In genomic region chrX:93006681-93007080, GRCm38 (mm10) we compare ENCODE assay signal across 22 mouse cellular contexts.
DNase-seq lines count a peak whose midpoint lies in the region; ATAC-seq and TF ChIP-seq lines count a peak whose summit lies in the region.
"Had no signal": no experiment of that assay in that cellular context is flagged by ENCODE, and none has a peak within 500 bp of the region (broad histone marks: within the 10 kb centered on the region; RNA-seq: fewer than 3 reads in every experiment).

No protein-coding gene starts in this region.

- ATAC-seq in frontal cortex, adult (ENCODE audit: low TSS enrichment) = peak; percentile 59
- ATAC-seq in intestine, embryonic 16.5 days = no peak
- ATAC-seq: activated CD4-positive, CD25-positive, alpha-beta regulatory T cell, adult 4 months; forebrain, embryonic 13.5 days; forebrain, postnatal 0 days; Patski had no signal

- WGBS in intestine, embryonic 16.5 days = 75% methylated on average over 2 of the region's 2 CpGs

- no peaks in the 10 kb centered on the region for H3K27me3 ChIP-seq in intestine, embryonic 16.5 days (replicated peaks; ENCODE audit: control insufficient read depth, insufficient read depth, low read length)
- H3K27me3 ChIP-seq: forebrain, embryonic 13.5 days; heart, embryonic 13.5 days; hindbrain, embryonic 15.5 days had no signal

- no peak for DNase-seq in frontal cortex, postnatal 25 days (ENCODE audit: low spot score in 2 of 2)
- DNase-seq in layer of hippocampus, adult 2 months (ENCODE audit: low spot score in 2 of 2) = peak; percentile 21 to 47
- DNase-seq in layer of hippocampus, adult 9-10 months (ENCODE audit: low spot score) = no peak
- DNase-seq in right cerebral cortex, adult 2 months (ENCODE audit: low spot score in 2 of 2) = peak; percentile 12 to 35
- DNase-seq in right cerebral cortex, postnatal 25 days = no peak
- peak; percentile 58 for DNase-seq in telencephalon, adult 2 months (ENCODE audit: low read depth, low spot score)
- DNase-seq: adrenal gland, postnatal 14 days; cerebellum, adult 18-20 months; cerebellum, adult 9-11 months; cerebellum, postnatal 36 days; forebrain, postnatal 0 days; gastrocnemius, adult 2 months; gastrocnemius, postnatal 25 days; heart, postnatal 36 days had no signal

- H3K27ac ChIP-seq in layer of hippocampus, adult 2 months = no peak overlapping the region
- H3K27ac ChIP-seq in intestine, embryonic 16.5 days (ENCODE audit: low read length) = no peak overlapping the region
- H3K27ac ChIP-seq: embryonic facial prominence, embryonic 10.5 days; forebrain, embryonic 13.5 days; gastrocnemius, adult 2 months; heart, embryonic 13.5 days; hindbrain, embryonic 15.5 days had no signal

- no peaks in the 10 kb centered on the region for H3K9me3 ChIP-seq in intestine, embryonic 16.5 days (ENCODE audit: control insufficient read depth, low read length)
- H3K9me3 ChIP-seq: embryonic facial prominence, embryonic 10.5 days; forebrain, embryonic 13.5 days; heart, embryonic 13.5 days; hindbrain, embryonic 15.5 days had no signal

- H3K4me3 ChIP-seq in layer of hippocampus, adult 2 months = no peak overlapping the region
- H3K4me3 ChIP-seq in intestine, embryonic 16.5 days (ENCODE audit: low read length) = no peak overlapping the region
- H3K4me3 ChIP-seq: embryonic facial prominence, embryonic 10.5 days; forebrain, embryonic 13.5 days; gastrocnemius, adult 2 months; heart, embryonic 13.5 days; hindbrain, embryonic 15.5 days had no signal

- no peaks in the 10 kb centered on the region for H3K36me3 ChIP-seq in intestine, embryonic 16.5 days (ENCODE audit: control insufficient read depth, insufficient read depth, low read length)
- H3K36me3 ChIP-seq: embryonic facial prominence, embryonic 10.5 days; heart, embryonic 13.5 days; hindbrain, embryonic 15.5 days had no signal

- TF ChIP-seq CTCF in layer of hippocampus, adult 2 months (conservative IDR thresholded peaks at IDR 0.05) = no peak

- H3K4me2 ChIP-seq in intestine, embryonic 16.5 days (ENCODE audit: low read depth, low read length) = no peak overlapping the region
- H3K4me2 ChIP-seq: forebrain, embryonic 13.5 days; heart, embryonic 13.5 days; hindbrain, embryonic 15.5 days had no signal

- no peak overlapping the region for H3K9ac ChIP-seq in intestine, embryonic 16.5 days (ENCODE audit: low read depth, low read length)
- H3K9ac ChIP-seq: forebrain, embryonic 13.5 days; forebrain, postnatal 0 days; heart, embryonic 13.5 days; hindbrain, embryonic 15.5 days had no signal

- H3K4me1 ChIP-seq in intestine, embryonic 16.5 days (ENCODE audit: control insufficient read depth, insufficient read depth, low read length) = no peaks in the 10 kb centered on the region
- H3K4me1 ChIP-seq: heart, embryonic 13.5 days; hindbrain, embryonic 15.5 days had no signal

Comparison
In these comparisons a context has a peak if more than half of its experiments do, and no peak if none do; other contexts are left out.
1. DNase-seq: peak in layer of hippocampus, adult 2 months (2 of 2), right cerebral cortex, adult 2 months (2 of 2) and telencephalon, adult 2 months (single experiment); none in frontal cortex, postnatal 25 days (0 of 2), layer of hippocampus, adult 9-10 months (single experiment) and right cerebral cortex, postnatal 25 days (single experiment).